Mouse (Mus musculus) Muller cell, postnatal 12 days (primary cell): ENCODE results near the gene Nceh1.
"Not testable (repeated sequence)": the region's sequence is repeated elsewhere in the genome, so short reads cannot be mapped to it uniquely, and the experiment has no call there.

Experiments
- DNase-seq: peaks from one replicate; pipeline ENCODE4 v3.0.0-alpha.2; 2015; ENCODE audit errors: inconsistent ontology term

The Nceh1 gene

DNA sequence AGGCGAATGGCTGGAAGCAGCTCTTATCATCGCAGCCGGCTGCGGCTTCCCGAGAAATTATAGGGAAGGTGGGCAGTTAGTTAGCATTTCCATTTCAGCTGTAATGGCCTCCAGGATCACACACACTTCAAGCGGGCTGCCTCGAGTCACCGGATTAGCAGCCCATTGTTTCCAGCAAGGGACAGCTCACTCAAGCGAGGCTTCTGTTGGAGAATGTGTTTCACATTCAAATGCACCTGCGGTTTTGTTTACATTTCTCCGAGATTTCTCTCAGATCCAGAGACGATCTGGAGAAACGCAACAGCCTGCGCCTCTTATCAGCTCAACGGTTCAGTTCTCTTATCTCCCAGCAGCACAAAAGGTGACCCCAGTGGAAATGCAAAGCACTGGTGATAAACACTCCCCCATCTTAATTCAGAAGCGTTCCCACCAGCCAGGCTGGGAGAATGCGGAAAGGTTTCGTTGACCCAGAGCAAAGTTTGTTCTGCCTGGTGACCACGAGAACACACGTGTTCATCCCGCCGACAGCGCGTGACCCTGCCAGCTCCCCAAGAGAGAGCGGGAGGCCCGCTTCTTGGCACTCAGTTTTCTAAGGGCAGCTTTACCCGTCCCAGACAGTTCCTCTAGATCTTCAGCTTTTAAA is 100.4 kb downstream of the Nceh1 start:
- DNase-seq, result peak; percentile 58

GRCm38 (mm10) chr3:27283796-27284195 is 101.0 kb downstream of the Nceh1 start:
- no peak for DNase-seq

DNA sequence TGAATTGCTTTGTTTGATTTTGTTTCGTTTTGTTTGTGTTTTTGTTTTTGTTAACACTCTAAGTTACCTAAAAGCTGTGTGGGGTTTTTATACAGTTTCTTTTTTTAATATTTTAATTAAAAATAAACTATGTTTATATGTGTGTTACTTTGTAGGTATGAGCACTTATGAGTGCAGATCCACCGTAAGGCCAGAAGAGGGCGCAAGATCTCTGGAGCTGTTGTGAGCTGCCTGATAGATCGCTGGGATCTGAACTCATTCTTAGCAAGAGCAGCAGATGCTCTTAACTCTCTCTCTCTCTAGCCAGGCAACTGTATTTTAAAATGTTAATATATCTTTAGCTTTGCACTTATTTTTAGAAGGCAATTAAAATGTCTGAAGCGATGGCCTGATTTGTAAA is 101.5 kb downstream of the Nceh1 start:
- DNase-seq, result no peak

DNA sequence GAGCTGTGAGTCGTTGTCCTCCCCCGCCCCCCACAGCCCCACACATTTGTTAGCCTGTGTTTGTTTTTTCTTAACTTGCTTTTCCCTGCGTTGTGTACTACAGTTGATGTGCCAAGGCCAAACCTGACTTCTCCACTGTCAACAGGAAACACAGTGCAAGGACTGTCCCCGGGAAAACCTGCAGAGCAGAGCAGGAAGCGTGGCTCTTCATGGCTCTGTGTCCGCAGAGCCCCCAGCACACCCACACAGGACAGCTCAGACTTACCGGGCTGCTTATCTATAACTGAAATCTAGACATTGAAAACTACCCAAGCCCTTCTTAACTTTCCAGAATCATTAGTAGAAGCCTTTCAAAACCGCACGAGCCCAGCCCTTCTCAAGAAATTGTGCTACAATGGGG is 102.3 kb downstream of the Nceh1 start:
- DNase-seq, result no peak

- no peak for DNase-seq
These were observed 105.5 kb downstream of the Nceh1 start for GRCm38 (mm10) chr3:27288301-27288700.

GRCm38 (mm10) chr3:27288909-27289308 is 106.1 kb downstream of the Nceh1 start:
- DNase-seq, result no peak

DNA sequence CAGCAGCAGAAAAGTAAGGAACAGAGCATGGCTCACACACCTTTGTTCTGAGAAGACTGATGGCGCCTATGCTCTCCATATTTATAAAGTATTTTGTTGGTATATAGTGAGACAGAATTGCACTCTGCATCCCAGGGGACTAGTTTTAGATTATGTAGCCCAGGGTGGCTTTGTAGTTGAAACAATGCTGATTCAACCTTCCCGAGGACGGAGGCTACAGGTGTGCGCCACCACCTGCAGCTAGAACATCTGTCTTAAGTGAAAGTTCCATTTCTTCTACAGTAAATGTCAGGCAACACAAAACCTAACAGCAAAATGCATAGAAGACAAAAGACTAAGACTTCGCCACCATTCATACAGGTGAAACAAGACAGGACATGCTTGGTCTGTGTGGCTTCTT is 107.5 kb downstream of the Nceh1 start:
- DNase-seq, result no peak

DNA sequence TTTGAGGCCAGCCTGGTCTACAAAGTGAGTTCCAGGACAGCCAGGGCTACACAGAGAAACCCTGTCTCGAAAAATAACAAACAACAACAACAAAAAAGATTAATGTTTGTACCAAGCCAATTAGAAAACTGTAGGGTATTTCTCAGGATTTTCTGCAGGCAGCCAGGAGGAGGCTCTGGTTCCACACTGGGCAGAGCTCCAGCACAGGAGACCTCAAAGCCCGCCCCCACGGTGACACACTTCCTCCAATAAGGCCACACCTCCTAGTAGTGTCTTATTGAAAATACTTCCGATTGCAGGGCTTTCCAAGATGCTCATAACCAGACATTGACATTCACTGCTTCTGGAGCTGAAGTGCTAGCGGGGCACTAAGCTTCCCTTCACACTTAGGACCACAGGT is 108.2 kb downstream of the Nceh1 start:
- not testable (repeated sequence) for DNase-seq

DNA sequence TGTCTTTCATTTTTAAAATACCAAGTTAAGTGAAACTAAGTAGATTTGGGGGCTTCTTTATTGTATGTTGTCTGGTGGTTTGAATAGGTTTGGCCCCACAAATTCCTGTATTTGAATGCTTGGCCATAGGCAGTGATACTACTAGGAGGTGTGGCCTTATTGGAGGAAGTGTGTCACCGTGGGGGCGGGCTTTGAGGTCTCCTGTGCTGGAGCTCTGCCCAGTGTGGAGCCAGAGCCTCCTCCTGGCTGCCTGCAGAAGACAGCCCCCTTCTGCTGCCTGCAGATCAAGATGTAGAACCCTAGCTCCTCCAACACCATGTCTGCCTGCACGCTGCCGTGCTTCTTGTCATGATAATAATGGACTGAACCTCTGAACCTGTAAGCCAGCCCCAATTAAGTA is 108.6 kb downstream of the Nceh1 start:
- DNase-seq, result not testable (repeated sequence)

GRCm38 (mm10) chr3:27293645-27294385 is 111.0 kb downstream of the Nceh1 start:
- DNase-seq, result no peak

- DNase-seq, result no peak
These were observed 117.7 kb downstream of the Nceh1 start for GRCm38 (mm10) chr3:27300451-27300850.

DNA sequence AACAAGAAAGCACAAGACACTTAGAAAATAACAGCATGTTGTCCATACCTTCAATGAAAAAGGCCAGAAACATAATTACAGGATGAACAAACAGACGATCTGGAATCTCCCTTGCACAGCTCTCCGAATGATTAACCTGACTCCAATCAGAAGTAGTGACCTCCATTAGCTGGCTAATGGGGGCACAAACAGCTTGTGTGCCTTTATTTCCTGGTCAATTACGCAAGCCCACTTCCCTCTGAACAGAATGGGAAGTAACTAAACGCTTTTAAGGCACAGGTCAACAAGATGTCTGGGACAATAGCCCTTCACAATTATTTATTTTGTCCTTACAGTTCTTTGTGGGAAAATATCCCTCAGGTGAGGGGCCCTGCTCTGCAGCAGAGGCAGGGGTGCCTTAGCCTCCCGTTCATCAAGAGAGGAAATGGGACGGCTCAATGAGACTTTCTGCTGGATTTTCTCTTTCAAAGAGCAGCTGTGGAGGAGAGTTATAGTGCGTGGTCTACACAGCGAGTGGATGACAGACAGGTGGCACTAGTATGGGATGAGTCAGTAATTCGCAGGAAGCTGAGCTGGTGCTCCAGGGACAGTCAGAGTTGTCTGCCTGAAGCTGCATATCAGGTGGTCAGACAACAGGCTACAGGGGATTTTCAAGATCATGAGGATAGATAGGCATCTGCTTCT is 119.7 kb downstream of the Nceh1 start:
- DNase-seq, result no peak

DNA sequence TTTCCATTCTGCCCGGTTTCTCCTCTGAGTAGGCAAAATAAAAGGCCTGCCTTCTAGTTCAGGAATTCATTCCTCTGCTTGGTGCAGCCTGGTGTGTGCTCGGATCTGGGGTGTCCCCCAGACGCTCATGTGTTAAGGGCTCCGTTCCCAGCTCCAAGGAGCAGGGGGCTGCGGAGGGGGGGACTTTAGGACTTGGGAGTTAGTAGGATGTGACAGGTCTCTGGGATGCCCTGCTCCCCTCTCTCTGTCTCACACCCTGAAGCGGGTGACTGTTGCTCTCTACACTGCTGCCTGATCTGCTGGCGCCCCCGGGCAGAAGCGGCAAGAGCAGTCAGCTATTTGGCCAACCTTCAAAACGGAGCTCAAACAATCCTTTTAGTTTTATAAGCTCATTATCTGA is 124.0 kb downstream of the Nceh1 start:
- no peak for DNase-seq

GRCm38 (mm10) chr3:27310973-27311372 is 128.2 kb downstream of the Nceh1 start:
- peak; percentile 86 for DNase-seq

- no peak for DNase-seq
These were observed 128.7 kb downstream of the Nceh1 start for GRCm38 (mm10) chr3:27311475-27311874.

GRCm38 (mm10) chr3:27314506-27315164 is 131.9 kb downstream of the Nceh1 start:
- DNase-seq, result no peak

DNA sequence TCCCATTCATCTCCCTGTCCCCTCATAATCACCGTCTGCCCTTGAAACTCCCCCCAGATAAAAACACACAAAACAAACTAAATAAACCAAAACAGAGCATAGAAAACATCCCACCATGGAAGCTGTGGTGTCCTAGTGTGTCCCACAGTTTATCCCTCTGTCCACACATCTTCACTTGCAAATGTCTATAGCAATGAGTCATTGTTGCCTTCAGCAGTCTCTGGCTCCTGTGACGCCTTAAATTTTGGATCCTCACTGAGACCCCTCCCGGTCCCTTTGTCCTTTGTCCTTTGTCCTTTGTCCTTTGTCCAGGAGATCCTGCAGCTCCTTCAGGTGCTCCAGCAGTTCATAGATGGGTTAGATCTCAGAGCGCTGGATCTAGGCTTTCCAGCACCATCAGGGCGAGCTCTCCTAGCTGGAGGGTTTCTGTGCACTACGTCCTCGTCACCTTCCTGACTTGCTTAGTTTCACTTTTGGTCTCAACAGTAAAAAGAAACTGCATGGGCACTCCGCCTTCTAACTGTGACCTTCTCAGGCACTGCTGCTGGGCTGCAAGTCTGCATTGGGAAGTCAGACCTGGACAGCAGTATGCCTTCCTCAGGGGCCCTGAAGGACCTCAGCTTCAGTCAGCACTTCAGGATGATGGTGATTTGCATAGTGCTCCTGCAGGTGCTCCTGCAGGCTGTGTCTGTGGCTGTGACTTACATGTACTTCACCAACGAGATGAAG is 134.0 kb downstream of the Nceh1 start, which contains the start of gene Tnfsf10:
TSS of gene Tnfsf10 (plus strand) at position 470 of the 729 bp plus-strand sequence.
- no peak for DNase-seq

- DNase-seq, result no peak
These were observed 134.7 kb downstream of the Nceh1 start for GRCm38 (mm10) chr3:27317288-27318024.

GRCm38 (mm10) chr3:27319650-27320049 is 136.9 kb downstream of the Nceh1 start:
- no peak for DNase-seq

- DNase-seq, result no peak
These were observed 138.1 kb downstream of the Nceh1 start for GRCm38 (mm10) chr3:27320613-27321495.
